Mouse (Mus musculus): ENCODE measurements around the gene Cdh15. TPM values are rescaled to one million over a fixed set of nuclear protein-coding genes. Genes with fewer than 3 reads are reported as not detected.
A peak's percentile ranks its signal among the peaks of the same experiment; 100 is the strongest.

Gene Cdh15
- polyA plus RNA-seq, 1 experiment from 2014 or later = 0.36 TPM

GRCm38 (mm10) chr8:122891440-122891839, 43.7 kb downstream of the Cdh15 start:
- Histone ChIP-seq H3K27me3 (replicated peaks) (no peaks in the 10 kb centered on the region), H3K9me3 (replicated peaks) (no peaks in the 10 kb centered on the region), H3K4me1 (replicated peaks) (no peaks in the 10 kb centered on the region), H3K4me3 (no peak overlapping the region), H3K9ac (no peak overlapping the region), H3K27ac (ENCODE audit: poor library complexity, severe bottlenecking) (no peak overlapping the region), H3K4me2 (no peak overlapping the region), H3K36me3 (peaks cover 98% of the 10 kb centered on the region)
- WGBS = 83% methylated on average over 12 of the region's 12 CpGs
- no peak for ATAC-seq (ENCODE audit: insufficient number of reproducible peaks, low FRiP score)

- Histone ChIP-seq H3K9me3 (replicated peaks) (no peaks in the 10 kb centered on the region), H3K4me2 (no peak overlapping the region), H3K4me1 (replicated peaks) (peaks cover 12% of the 10 kb centered on the region), H3K36me3 (peaks cover 95% of the 10 kb centered on the region), H3K27ac (ENCODE audit: poor library complexity, severe bottlenecking) (no peak overlapping the region), H3K4me3 (no peak overlapping the region), H3K27me3 (replicated peaks) (no peaks in the 10 kb centered on the region), H3K9ac (no peak overlapping the region)
- no peak for ATAC-seq (ENCODE audit: insufficient number of reproducible peaks, low FRiP score)
- 84% methylated on average over 12 of the region's 12 CpGs for WGBS
Observed at GRCm38 (mm10) chr8:122893451-122893850, 45.7 kb downstream of the Cdh15 start.

GRCm38 (mm10) chr8:122896317-122896716, 48.6 kb downstream of the Cdh15 start:
- 90% methylated on average over 11 of the region's 11 CpGs for WGBS
- no peak for ATAC-seq (ENCODE audit: insufficient number of reproducible peaks, low FRiP score)
- H3K4me2 ChIP-seq = no peak overlapping the region

GRCm38 (mm10) chr8:122897200-122897599, 49.4 kb downstream of the Cdh15 start:
- Histone ChIP-seq H3K27me3 (replicated peaks) (no peaks in the 10 kb centered on the region), H3K9ac (no peak overlapping the region), H3K9me3 (replicated peaks) (no peaks in the 10 kb centered on the region), H3K4me2 (no peak overlapping the region), H3K27ac (ENCODE audit: poor library complexity, severe bottlenecking) (no peak overlapping the region), H3K4me3 (no peak overlapping the region), H3K36me3 (peaks cover 68% of the 10 kb centered on the region), H3K4me1 (replicated peaks) (peaks cover 32% of the 10 kb centered on the region)
- WGBS = 80% methylated on average over 8 of the region's 8 CpGs
- no peak for ATAC-seq (ENCODE audit: insufficient number of reproducible peaks, low FRiP score)

More at GRCm38 (mm10) chr8:122896317-122896716, 48.6 kb downstream of the Cdh15 start:
- Histone ChIP-seq H3K4me1 (replicated peaks) (peaks cover 26% of the 10 kb centered on the region), H3K9me3 (replicated peaks) (no peaks in the 10 kb centered on the region), H3K27ac (ENCODE audit: poor library complexity, severe bottlenecking) (no peak overlapping the region), H3K4me3 (no peak overlapping the region), H3K27me3 (replicated peaks) (no peaks in the 10 kb centered on the region), H3K9ac (no peak overlapping the region), H3K36me3 (peaks cover 77% of the 10 kb centered on the region)

- Histone ChIP-seq H3K4me2 (no peak overlapping the region), H3K27me3 (replicated peaks) (no peaks in the 10 kb centered on the region), H3K9ac (no peak overlapping the region), H3K4me1 (replicated peaks) (peaks cover 40% of the 10 kb centered on the region), H3K27ac (ENCODE audit: poor library complexity, severe bottlenecking) (no peak overlapping the region), H3K36me3 (peaks cover 60% of the 10 kb centered on the region), H3K9me3 (replicated peaks) (no peaks in the 10 kb centered on the region), H3K4me3 (no peak overlapping the region)
- 43% methylated on average over 4 of the region's 4 CpGs for WGBS
- no peak for ATAC-seq (ENCODE audit: insufficient number of reproducible peaks, low FRiP score)
Observed at GRCm38 (mm10) chr8:122898018-122898417, 50.3 kb downstream of the Cdh15 start.

- Histone ChIP-seq H3K36me3 (peaks cover 56% of the 10 kb centered on the region), H3K27ac (ENCODE audit: poor library complexity, severe bottlenecking) (no peak overlapping the region), H3K4me3 (no peak overlapping the region), H3K4me2 (no peak overlapping the region), H3K4me1 (replicated peaks) (peaks cover 42% of the 10 kb centered on the region), H3K9ac (no peak overlapping the region), H3K9me3 (replicated peaks) (no peaks in the 10 kb centered on the region), H3K27me3 (replicated peaks) (no peaks in the 10 kb centered on the region)
- 92% methylated on average over 12 of the region's 12 CpGs for WGBS
- 0 out of 2 replicates have a peak, but pooled peaks have one; percentile 30 for ATAC-seq (ENCODE audit: insufficient number of reproducible peaks, low FRiP score)
Observed at GRCm38 (mm10) chr8:122898473-122898872, 50.7 kb downstream of the Cdh15 start.

- Histone ChIP-seq H3K36me3 (peaks cover 50% of the 10 kb centered on the region), H3K9ac (no peak overlapping the region), H3K27ac (ENCODE audit: poor library complexity, severe bottlenecking) (no peak overlapping the region), H3K4me2 (no peak overlapping the region), H3K9me3 (replicated peaks) (no peaks in the 10 kb centered on the region), H3K27me3 (replicated peaks) (no peaks in the 10 kb centered on the region), H3K4me1 (replicated peaks) (peaks cover 42% of the 10 kb centered on the region), H3K4me3 (no peak overlapping the region)
- no peak for ATAC-seq (ENCODE audit: insufficient number of reproducible peaks, low FRiP score)
- WGBS = 38% methylated on average over 5 of the region's 5 CpGs
Observed at GRCm38 (mm10) chr8:122899085-122899484, 51.3 kb downstream of the Cdh15 start.

- Histone ChIP-seq H3K9ac (no peak overlapping the region), H3K36me3 (peaks cover 26% of the 10 kb centered on the region)
Observed at GRCm38 (mm10) chr8:122901476-122901875, 53.7 kb downstream of the Cdh15 start.

GRCm38 (mm10) chr8:122901892-122902515, 54.2 kb downstream of the Cdh15 start:
- no peaks in the 10 kb centered on the region for H3K9me3 ChIP-seq (replicated peaks)
- no peak for ATAC-seq (ENCODE audit: insufficient number of reproducible peaks, low FRiP score)
- H3K9ac ChIP-seq = no peak overlapping the region
- no peak overlapping the region for H3K4me2 ChIP-seq
- H3K4me3 ChIP-seq = no peak overlapping the region
- H3K4me1 ChIP-seq (replicated peaks) = peaks cover 53% of the 10 kb centered on the region
- 78% methylated on average over 8 of the region's 8 CpGs for WGBS
- H3K27me3 ChIP-seq (replicated peaks) = no peaks in the 10 kb centered on the region
- H3K36me3 ChIP-seq = peaks cover 22% of the 10 kb centered on the region
- no peak overlapping the region for H3K27ac ChIP-seq (ENCODE audit: poor library complexity, severe bottlenecking)

More at GRCm38 (mm10) chr8:122901476-122901875, 53.7 kb downstream of the Cdh15 start:
- no peak overlapping the region for H3K4me2 ChIP-seq
- H3K9me3 ChIP-seq (replicated peaks) = no peaks in the 10 kb centered on the region
- H3K27ac ChIP-seq (ENCODE audit: poor library complexity, severe bottlenecking) = no peak overlapping the region
- 92% methylated on average over 7 of the region's 7 CpGs for WGBS
- H3K4me3 ChIP-seq = no peak overlapping the region
- no peak for ATAC-seq (ENCODE audit: insufficient number of reproducible peaks, low FRiP score)
- H3K4me1 ChIP-seq (replicated peaks) = peaks cover 47% of the 10 kb centered on the region
- H3K27me3 ChIP-seq (replicated peaks) = no peaks in the 10 kb centered on the region

GRCm38 (mm10) chr8:122902581-122902980, 54.8 kb downstream of the Cdh15 start:
- ATAC-seq (ENCODE audit: insufficient number of reproducible peaks, low FRiP score) = no peak
- H3K36me3 ChIP-seq = peaks cover 21% of the 10 kb centered on the region
- H3K4me2 ChIP-seq = no peak overlapping the region
- no peaks in the 10 kb centered on the region for H3K27me3 ChIP-seq (replicated peaks)
- peaks cover 49% of the 10 kb centered on the region for H3K4me1 ChIP-seq (replicated peaks)
- H3K4me3 ChIP-seq = no peak overlapping the region
- 56% methylated on average over 3 of the region's 3 CpGs for WGBS
- no peak overlapping the region for H3K9ac ChIP-seq
- no peaks in the 10 kb centered on the region for H3K9me3 ChIP-seq (replicated peaks)
- H3K27ac ChIP-seq (ENCODE audit: poor library complexity, severe bottlenecking) = peak overlapping the region; percentile 2; the same call in 1 of the 2 replicates

- Histone ChIP-seq H3K27ac (ENCODE audit: poor library complexity, severe bottlenecking) (0 out of 2 replicates have a peak overlapping the region, but pooled peaks have one; percentile 2), H3K36me3 (peaks cover 23% of the 10 kb centered on the region), H3K4me2 (no peak overlapping the region), H3K9ac (no peak overlapping the region), H3K9me3 (replicated peaks) (no peaks in the 10 kb centered on the region), H3K4me1 (replicated peaks) (peaks cover 46% of the 10 kb centered on the region), H3K27me3 (replicated peaks) (no peaks in the 10 kb centered on the region), H3K4me3 (no peak overlapping the region)
- WGBS = 92% methylated on average over 5 of the region's 5 CpGs
- no peak for ATAC-seq (ENCODE audit: insufficient number of reproducible peaks, low FRiP score)
Observed at GRCm38 (mm10) chr8:122903002-122903401, 55.2 kb downstream of the Cdh15 start.

GRCm38 (mm10) chr8:122904496-122904895, 56.7 kb downstream of the Cdh15 start:
- no peak for ATAC-seq (ENCODE audit: insufficient number of reproducible peaks, low FRiP score)
- Histone ChIP-seq H3K27me3 (replicated peaks) (no peaks in the 10 kb centered on the region), H3K27ac (ENCODE audit: poor library complexity, severe bottlenecking) (no peak overlapping the region)

More at GRCm38 (mm10) chr8:122904496-122904895, 56.7 kb downstream of the Cdh15 start:
- peaks cover 31% of the 10 kb centered on the region for H3K4me1 ChIP-seq (replicated peaks)
- peaks cover 21% of the 10 kb centered on the region for H3K36me3 ChIP-seq
- no peak overlapping the region for H3K4me2 ChIP-seq
- 94% methylated on average over 11 of the region's 11 CpGs for WGBS
- no peak overlapping the region for H3K4me3 ChIP-seq
- H3K9ac ChIP-seq = no peak overlapping the region
- no peaks in the 10 kb centered on the region for H3K9me3 ChIP-seq (replicated peaks)

Measured in heart, embryonic 12.5 days (tissue).